Mouse (Mus musculus) induced T-regulatory cell, adult 2 months (primary cell): ENCODE data around the gene Adprm.
A peak's percentile ranks its signal among the peaks of the same experiment; 100 is the strongest.
"Not testable (repeated sequence)": the region's sequence is repeated elsewhere in the genome, so short reads cannot be mapped to it uniquely, and the experiment has no call there.

Experiments used
- DNase-seq: peaks from one replicate; pipeline ENCODE4 v3.0.0-alpha.2; 2012; ENCODE audit warnings: low read depth

Adprm gene

DNA sequence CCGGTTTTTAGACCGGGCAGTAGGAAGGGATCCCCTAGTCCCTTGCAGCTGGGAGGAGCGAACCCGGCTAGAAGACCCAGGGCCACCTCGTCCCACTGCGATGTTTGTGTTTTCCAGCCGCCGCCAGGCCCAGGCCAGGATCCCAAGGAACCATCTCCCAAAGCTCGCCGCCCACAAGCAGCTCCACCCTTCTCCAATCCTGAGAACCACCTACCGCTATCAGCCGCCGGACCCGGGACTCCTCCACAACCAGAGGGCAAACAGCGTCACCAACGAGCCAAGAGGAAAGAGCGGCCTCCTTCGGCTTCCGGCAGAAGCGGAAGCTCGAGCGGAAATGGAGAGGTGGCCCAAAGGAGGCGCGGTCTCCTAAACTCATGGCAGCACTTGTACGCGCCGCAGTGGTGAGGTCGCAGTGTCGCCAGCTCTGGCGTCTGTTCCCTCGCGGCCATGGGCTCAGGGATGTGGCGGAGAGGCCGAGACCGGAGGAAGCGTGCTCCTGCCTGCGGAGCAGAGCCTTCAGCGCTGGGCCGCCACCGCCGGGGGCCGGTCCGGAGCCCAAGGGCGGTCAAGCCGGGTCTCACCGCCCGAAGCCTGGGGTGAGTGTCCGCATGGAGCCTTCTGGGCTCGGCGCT, at the start of gene Adprm, which contains the start of gene Sco1:
TSS of gene Adprm (minus strand) at position 274 of the 632 bp plus-strand sequence.
TSS of gene Sco1 (plus strand) at position 350 of the 632 bp plus-strand sequence.
- peak; percentile 91 for DNase-seq

DNA sequence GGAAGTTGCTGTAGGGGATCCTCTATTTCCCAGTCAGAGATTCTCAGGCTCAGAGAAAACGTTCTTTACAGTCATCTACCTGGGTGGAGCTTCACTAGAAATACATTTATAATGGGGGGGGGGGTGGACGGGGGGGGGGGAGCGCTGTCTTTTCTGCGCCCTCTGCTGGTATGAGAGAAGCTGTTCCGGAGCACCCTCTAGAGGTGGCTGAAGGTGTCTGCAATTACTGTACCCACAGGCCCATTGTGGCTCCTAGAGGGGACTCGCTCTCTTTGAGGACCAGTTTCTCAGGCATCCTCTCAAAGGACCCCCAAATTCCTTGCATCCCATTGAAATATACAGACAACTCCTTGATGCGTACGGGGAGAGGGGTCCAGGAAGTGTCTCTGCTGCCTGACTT, 49.3 kb upstream of the Adprm start:
- peak; percentile 64 for DNase-seq

DNA sequence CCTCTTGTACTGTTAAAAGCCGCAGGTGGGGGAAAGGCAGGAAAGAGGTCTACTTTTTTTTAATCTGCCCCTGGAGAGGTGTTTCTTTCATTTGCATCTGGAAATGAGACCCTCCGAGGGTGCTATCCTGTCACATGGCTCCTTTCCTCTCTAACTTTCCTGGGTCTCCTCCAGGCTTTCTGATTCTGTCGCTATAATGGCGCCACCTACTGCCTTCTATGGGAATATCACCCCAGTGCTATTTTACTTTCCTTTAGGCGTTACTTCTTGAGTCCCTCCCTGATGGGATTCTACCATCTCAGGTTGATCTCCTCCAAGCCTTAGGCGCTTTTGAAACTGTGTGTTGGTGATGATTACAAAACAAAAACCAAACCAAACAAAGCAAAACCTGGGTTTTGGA, 47.8 kb upstream of the Adprm start:
- DNase-seq, result peak; percentile 55

DNA sequence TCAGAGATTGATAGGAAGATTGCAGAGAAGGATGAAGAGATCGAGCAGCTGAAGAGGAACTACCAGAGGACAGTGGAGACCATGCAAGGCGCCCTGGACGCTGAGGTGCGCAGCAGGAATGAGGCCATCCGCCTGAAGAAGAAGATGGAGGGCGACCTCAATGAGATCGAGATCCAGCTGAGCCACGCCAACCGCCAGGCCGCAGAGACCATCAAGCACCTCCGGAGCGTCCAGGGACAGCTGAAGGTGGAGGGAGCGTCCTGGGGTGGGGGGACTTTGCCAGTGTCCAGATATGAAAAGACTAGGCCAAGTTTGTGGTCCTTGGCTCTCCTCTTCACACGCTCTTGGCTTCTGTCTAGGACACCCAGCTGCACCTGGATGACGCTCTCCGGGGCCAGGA, 46.8 kb upstream of the Adprm start:
- DNase-seq, result no peak

DNA sequence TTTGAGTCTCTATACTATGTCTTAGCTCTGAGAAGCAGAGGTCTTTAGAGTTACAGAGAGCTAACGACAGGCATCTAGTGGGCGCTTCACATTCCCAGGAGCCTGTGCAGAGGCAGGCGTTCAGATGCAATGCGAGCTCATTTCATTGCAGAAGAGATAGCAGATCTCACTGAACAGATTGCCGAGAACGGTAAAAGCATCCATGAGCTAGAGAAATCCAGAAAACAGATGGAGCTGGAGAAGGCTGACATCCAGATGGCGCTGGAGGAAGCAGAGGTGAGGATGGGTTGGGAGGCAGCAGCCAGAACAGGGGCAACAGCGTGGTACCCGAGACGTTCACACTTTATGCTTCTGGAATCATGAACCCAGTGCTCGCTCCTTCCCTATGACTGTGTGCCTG, 46.0 kb upstream of the Adprm start:
- no peak for DNase-seq

DNA sequence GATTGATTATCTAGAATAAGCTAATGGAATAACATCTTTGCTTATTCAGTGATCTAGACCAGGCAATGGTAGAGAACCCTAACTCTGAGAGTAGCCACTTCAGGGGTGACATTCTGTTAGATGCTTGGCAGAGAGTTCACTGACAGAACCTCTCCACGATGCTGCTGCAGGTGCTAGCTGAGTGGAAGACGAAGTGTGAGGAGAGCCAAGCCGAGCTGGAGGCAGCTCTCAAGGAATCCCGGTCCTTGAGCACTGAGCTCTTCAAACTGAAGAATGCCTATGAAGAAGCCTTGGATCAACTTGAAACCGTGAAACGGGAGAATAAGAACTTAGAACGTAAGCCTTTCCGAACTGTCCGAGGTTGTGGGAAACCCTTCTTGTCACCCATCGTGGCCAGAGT, 45.3 kb upstream of the Adprm start:
- DNase-seq, result no peak

DNA sequence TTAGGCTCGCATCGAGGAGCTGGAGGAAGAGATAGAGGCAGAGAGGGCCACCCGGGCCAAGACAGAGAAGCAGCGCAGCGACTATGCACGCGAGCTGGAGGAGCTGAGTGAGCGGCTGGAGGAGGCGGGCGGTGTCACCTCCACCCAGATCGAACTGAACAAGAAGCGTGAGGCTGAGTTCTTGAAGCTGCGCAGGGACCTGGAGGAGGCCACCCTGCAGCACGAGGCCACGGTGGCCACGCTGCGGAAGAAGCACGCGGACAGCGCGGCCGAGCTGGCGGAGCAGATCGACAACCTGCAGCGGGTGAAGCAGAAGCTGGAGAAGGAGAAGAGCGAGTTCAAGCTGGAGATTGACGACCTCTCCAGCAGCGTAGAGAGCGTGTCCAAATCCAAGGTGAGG, 42.1 kb upstream of the Adprm start:
- DNase-seq, result no peak

DNA sequence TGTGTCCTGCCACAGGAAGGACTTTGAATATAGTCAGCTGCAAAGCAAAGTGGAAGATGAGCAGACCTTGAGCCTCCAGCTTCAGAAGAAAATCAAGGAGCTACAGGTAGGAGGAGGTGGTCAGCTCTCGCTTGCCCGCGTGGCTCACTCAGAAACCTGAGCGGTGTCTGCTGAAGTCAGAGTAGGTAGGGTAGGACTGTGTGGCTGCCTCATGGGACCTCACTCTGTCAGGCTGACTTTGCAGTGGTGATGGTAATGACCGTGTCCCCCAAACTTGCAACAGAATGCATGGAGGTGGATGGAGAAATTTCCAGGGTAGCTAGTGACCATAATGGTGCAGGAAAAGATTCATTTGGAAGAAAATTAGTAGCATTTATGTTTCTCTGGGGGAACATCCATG, 41.3 kb upstream of the Adprm start:
- no peak for DNase-seq

DNA sequence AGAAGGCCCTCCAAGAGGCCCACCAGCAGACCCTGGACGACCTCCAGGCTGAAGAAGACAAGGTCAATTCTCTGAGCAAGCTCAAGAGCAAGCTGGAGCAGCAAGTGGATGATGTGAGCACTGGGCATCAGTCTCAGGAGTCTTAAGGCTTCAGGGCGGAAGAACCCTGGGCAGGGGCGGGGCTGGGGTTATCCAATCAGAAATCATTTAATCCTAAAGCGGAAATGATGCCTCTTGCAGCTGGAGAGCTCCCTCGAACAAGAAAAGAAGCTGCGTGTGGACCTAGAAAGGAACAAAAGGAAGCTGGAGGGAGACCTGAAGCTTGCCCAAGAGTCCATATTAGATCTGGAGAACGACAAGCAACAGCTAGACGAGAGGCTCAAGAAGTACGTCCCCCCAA, 40.8 kb upstream of the Adprm start:
- no peak for DNase-seq

DNA sequence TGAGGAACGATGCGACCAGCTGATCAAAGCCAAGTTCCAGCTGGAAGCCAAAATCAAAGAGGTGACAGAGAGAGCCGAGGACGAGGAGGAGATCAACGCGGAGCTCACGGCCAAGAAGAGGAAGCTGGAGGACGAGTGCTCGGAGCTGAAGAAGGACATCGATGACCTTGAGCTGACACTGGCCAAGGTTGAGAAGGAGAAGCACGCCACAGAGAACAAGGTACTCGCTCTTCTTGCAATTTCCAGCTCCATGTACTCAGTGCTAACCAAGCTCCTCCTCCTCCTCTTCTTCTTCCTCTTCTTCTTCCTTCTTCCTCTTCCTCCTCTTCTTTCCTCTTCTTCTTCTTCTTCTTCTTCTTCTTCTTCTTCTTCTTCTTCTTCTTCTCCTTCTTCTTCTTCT, 40.0 kb upstream of the Adprm start:
- not testable (repeated sequence) for DNase-seq

DNA sequence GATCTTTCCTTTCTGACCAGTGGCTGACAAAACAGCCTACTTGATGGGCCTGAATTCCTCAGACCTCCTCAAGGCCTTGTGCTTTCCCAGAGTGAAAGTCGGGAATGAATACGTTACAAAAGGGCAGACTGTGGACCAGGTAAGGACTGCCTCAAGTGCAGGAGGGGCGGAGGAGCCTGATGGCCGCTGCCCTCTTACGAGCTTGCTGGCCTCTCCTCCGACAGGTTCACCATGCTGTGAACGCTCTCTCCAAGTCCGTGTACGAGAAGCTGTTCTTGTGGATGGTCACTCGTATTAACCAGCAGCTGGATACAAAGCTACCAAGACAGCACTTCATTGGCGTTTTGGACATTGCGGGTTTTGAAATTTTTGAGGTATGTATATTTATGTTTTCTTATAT, 34.8 kb upstream of the Adprm start:
- DNase-seq, result no peak

DNA sequence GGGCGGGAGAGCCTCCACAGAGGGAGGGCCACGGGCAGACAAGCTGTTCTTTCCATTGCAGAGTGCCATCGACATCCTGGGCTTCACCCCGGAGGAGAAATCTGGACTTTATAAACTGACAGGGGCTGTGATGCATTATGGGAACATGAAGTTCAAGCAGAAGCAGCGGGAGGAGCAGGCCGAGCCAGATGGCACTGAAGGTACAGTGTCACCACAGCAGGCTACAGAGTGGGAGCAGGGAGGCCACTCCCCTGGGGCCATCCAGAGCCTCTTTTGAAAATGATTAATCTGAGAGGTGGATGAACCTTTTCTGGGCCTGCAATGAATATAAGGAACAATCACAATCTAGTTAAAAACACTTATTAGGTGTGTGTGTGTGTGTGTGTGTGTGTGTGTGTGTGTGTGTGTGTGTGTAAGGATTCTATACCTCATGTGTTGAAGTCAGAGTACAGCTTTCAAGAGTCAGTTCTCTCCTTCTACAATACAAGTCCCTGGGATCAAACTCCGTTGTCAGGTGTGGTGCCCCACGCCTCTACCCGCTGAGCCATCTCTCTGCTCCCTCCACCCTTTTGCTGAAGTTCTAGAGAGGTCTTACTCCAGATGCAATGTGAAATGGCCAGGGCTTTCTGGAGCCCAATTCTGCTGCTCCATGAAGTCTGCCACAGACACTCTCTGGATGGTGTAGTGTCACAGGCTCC, 34.2 kb upstream of the Adprm start:
- no peak for DNase-seq

DNA sequence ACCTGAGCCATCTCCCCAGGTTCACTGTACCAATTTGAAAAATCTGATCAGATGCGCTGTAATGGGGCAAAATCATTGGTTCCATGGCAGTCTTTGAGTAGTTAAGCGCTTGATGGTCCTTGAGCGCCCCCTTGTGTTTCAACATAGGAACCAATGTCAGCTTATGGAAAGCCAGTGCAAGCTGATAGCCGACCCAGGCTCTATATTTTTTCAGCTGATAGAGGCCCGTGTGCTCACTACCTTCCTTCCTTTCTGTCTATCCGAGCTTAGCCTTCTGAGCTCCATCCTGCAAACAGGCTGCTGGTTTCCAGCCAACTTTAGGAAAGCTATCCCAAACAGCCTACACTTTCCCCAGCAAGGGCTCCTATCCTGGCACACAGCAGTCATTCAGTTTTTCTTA, 33.1 kb upstream of the Adprm start:
- DNase-seq, result peak; percentile 89

DNA sequence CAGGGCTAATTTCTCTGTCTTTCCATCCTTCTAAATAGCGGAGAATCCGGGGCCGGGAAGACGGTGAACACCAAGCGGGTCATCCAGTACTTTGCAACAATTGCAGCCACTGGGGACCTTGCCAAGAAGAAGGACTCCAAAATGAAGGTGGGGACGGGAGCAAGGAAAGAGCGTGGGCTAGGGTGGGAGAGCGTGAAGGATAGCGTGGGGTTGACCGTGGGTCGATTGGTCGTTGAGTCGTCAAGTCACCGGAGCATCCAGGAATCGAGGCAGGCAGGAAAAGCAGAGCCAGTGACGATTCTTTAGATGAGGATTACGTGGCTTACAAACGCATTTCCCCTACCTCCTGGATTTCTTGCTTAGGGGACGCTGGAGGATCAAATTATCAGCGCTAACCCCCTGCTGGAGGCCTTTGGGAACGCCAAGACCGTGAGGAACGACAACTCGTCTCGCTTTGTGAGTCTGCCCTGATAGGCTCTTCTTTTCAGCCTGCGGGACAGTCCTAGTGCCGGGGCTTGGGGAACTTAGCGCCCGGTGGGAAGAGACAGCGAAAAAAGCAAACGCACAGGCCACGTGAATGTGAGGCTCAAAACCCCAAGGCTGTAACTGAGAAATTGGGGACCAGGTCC, 31.4 kb upstream of the Adprm start:
- no peak for DNase-seq

DNA sequence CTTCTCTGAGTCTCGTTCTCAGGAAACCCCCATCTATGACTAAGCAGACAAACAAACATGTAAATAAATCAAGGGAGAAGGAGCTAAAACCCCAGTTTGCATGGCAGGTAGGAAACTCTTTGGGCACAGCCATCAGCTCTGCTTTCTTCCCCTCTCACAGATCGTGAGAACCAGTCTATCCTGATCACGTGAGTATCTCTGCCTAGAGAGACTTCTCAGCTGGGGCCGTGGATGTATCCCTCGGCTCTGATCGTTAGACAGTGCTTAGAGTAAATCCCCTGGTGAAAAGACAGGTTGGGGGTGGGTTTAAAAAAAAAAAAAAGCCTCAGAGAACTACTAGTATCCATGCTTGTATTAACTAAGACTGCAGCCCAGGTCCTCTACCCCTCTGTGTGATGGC, 30.8 kb upstream of the Adprm start:
- no peak for DNase-seq

DNA sequence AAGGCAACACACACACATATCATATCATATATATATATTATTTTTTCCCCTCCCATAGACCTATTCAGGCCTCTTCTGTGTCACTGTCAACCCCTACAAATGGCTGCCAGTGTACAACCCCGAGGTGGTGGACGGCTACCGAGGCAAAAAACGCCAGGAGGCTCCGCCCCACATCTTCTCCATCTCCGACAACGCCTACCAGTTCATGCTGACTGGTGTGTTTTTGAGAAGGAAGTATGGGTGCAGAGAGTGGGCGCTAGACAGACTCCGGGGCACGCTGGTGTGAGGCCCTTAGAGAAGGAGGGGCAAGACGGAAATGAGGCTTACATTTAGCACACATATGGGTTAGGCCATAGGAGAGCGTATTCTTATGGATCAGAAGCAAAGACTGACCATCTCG, 30.4 kb upstream of the Adprm start:
- DNase-seq, result no peak

DNA sequence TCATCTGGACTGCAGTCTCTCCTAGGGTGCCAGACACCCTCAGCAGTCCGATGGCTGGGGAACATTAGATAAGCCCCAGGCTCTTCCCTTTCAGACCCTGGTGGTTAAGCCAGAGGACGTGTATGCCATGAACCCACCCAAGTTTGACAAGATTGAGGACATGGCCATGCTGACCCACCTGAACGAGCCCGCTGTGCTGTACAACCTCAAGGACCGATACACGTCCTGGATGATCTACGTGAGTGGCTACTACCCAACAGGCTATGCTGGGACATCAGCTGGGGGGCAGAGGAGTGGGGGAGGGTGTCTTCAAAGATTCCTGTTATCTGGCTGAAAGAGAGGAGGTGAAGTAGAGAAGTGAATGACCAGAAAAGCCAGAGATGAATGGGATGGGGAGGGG, 29.8 kb upstream of the Adprm start:
- no peak for DNase-seq

DNA sequence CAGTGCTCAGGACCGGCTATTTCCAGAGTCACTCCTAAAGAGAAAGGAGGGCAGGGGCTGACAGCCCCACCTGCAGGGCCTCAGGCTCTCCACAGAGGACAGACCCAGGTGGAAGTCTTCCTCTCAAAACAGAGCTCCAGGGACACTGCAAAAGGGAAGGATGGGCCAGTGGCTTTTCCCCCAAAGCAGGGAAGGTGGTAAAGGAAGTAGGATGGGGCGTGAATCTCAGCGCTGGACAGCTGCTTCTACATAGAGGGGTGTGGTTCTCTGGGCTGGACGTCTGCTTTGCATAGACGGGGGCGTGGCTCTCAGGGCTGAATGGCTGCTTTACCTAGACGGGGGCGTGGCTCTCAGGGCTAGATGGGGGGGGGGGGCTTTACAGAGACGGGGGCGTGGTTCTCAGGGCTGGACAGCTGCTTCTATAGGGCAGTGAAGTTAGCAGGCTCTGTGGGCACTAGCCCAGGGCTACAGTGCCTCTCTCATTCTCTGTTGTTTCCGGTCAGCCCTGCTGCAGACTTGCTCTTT, 28.8 kb upstream of the Adprm start:
- DNase-seq, result peak; percentile 27

DNA sequence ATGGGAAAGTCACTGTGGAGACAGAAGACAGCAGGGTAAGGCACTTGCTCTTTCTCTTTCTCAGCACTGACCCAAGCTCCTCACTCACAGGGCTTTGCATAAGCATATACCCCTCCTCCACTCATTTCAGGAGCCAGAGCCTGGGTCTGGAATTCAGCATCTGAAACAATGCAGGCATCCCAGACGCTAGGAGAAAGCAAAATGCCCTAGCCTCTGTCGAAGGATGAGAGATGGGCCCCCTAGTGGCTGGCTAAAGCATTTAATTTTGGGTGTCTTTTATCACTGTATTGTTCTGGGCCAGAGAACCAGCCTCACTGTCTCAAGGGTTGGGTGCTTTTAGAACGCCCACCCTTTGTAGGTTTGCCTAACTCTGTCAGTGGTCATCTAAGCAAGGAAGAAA, 27.8 kb upstream of the Adprm start:
- peak; percentile 72 for DNase-seq

DNA sequence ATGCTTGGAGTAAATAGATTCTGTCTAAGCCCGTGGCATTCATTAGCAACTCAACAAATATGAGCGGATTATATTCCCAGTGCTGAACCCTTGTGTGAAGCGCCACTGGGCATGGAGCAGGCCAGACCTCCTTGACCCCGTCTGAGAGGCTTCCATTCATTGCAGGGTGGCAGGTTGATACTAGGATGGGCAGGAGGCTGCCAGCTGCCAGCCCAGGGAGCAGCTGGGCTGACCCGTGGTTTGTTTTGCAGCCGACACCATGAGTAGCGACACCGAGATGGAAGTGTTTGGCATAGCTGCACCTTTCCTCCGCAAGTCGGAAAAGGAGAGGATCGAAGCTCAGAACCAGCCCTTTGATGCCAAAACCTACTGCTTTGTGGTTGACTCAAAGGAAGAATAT, 27.3 kb upstream of the Adprm start:
- no peak for DNase-seq

DNA sequence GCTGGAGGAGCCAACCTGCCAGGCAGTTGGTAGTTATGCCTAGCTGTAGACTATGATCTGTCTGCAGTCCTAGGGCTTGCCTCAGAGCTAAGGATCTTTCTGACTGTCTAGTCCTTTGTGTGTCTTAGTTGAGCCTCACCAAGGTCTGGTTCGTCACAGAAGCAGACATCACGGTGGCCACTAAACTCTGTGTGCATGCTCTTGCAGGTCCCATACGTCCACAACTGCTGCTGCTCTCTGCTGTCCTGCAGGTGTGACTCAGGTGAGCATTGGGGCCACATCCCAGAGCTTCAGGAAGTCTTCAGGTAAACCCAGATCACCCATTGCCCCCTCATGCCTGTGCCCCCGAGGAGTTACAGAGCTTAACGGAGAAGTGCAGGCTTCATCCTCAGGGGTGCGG, 26.5 kb upstream of the Adprm start:
- DNase-seq, result no peak

DNA sequence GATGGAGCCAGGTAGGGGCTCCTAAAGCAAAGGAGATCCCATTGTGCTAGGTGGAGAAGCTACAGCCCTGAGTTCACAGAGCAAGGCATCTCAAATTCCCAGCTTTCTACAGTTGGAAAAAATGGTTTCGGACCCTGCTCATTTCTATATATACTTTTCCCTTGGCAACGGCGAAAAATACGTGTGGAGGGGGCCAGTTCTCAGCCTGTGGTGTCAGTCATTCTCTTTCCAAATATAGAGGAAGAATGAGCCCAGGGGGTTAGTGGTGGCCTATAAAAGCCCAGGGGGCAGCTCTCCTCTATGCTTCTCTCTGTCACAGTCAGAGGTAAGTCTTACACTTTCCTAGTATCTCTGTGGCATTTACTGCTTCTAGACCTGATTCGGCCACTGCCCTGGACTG, 25.6 kb upstream of the Adprm start, which contains the start of gene Myh3:
TSS of gene Myh3 (plus strand) at position 301 of the 400 bp plus-strand sequence.
- no peak for DNase-seq

DNA sequence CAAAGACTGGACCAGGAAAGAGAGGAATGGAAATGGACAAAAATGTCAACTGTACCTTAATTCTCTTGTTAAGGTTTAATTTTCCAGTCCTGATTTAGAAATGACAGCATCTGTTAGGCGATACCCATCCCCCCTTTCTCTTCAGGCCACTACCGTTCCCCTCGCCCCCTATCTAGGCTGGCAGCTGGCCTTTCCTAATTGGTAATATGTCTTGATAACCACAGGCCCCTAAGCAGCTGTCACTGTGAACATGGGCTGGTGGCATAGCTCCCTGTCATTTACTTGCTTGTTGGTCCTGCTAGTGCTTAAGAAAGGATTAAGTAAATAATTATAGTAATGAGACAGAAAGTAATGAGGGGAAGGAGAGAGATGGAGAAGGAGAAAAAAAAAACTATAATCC, 25.0 kb upstream of the Adprm start:
- no peak for DNase-seq
